Mouse (Mus musculus): Measurements from ENCODE around the gene Fars2.
"Not testable (repeated sequence)": the region's sequence is repeated elsewhere in the genome, so short reads cannot be mapped to it uniquely, and the experiment has no call there.

The Fars2 gene

DNA sequence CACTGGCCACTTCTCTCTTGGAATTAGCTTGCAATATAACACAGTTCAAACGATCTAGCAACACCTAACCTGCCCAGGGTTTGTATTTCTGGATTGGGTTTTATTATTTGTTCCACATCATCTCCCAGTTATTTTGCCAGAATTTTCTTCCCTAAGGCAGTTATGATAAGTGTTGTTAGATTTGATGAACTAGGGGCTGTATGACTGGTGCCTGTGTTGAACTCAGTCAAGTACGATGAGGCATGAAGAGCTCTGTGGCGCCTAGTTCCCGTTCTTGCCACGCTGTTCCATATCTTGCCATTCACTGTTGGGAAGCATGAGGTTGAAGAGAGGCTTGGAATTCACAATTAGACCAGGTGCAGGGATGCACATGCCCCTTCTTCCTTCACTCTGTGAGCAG is 177.3 kb downstream of the Fars2 start:
- DNase-seq (ENCODE audit: low read depth), result no peak

DNA sequence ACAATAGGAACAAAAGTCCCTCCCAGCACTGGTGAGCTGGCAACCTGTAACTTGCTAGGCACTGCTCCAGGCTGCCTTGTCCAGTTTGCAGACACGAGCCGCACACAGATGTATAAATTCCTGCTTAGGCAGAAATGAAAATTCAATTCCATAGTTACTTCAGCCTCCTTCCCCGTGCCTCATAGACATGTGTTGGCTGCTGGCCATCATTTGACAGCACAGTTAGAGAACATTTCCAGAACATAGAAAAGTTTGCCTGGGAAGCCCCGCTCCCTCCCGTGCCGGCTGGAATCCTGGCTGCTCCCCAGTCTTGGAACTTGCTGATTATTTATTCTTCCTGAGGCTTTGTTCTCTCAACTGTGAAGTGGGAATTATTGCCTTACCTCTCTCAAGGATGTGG is 178.6 kb downstream of the Fars2 start:
- no peak for DNase-seq (ENCODE audit: low read depth)

- no peak for DNase-seq (ENCODE audit: low read depth)
Observed at GRCm38 (mm10) chr13:36296574-36296973, 179.4 kb downstream of the Fars2 start.

GRCm38 (mm10) chr13:36297950-36298781 is 181.0 kb downstream of the Fars2 start:
- no peak for DNase-seq (ENCODE audit: low read depth)

DNA sequence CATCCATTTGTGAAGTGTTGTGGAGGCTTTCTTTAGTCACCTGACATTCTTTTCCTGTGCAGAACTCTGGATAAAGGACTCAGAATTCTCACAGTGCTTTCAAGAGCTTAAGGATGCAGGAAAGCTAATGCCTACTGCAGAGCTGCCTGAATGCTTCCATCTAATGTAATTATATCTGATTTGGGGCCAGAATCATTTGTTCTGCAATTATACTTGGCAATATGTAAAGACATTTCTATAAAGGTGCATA is 181.5 kb downstream of the Fars2 start:
- no peak for DNase-seq (ENCODE audit: low read depth)

- no peak for DNase-seq (ENCODE audit: low read depth)
Observed at GRCm38 (mm10) chr13:36302770-36303169, 185.6 kb downstream of the Fars2 start.

DNA sequence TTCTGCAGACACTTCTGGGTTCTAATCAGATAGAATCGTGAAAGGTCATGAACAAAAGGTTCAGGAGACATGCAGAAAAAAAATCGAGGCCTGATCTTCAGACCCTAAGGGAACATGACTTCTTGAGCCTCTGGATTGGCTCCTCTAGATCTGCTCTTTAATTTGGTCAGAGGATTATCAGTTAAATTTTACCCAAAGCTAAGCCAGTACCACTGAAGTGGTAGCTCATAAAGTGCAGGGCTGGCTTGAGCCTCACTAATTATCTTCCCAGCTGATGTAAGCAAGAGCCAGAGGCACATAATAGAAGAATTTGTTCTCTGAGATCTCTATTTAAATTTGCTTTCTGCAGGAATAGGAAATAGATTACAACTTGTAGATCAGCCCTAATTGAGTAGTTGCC is 188.1 kb downstream of the Fars2 start:
- DNase-seq (ENCODE audit: low read depth), result no peak

GRCm38 (mm10) chr13:36307386-36307785 is 190.2 kb downstream of the Fars2 start:
- no peak for DNase-seq (ENCODE audit: low read depth)

GRCm38 (mm10) chr13:36309160-36309559 is 191.9 kb downstream of the Fars2 start:
- no peak for DNase-seq (ENCODE audit: low read depth)

DNA sequence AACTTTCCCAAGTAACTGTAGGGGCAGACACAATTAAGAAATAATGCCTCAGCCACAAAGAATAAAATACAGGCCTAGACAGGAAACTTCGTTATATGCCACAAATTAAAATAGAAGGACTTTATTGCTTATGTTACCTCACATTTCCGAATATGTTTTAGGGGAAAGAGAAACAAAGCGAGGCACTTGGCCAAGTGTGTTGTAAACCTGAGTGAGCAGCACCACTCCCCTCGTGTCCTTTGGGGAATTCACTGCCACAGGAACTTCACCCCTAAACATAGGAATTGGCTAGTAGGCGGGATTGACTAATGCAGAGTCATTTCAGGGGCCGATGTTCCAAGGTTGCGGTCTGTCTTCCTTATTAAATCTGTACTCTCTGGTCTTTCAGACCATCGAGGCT is 197.0 kb downstream of the Fars2 start:
- DNase-seq (ENCODE audit: low read depth), result no peak

- peak; percentile 12 for DNase-seq (ENCODE audit: low read depth)
Observed at GRCm38 (mm10) chr13:36314860-36315800, 197.9 kb downstream of the Fars2 start.

DNA sequence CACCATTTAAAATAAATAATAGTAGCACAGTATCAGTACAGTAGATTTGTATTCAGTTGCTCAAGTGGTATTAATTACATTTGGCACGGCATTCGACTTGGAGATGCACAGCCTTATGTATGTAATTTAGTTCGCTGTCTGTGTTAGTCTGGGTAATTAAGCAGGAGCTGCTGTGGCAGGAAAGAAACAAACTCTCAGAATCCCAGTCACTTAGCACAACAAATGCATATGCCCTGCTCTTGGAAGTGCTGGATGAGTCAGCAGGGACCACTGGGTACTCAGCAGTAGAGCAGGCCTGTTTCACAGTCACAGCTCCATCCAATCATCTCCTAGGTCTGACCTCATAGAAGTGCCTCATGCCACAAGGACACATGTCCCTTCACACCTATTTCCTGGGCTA is 200.6 kb downstream of the Fars2 start:
- DNase-seq (ENCODE audit: low read depth), result no peak

GRCm38 (mm10) chr13:36324624-36325023 is 207.4 kb downstream of the Fars2 start:
- no peak for DNase-seq (ENCODE audit: low read depth)

DNA sequence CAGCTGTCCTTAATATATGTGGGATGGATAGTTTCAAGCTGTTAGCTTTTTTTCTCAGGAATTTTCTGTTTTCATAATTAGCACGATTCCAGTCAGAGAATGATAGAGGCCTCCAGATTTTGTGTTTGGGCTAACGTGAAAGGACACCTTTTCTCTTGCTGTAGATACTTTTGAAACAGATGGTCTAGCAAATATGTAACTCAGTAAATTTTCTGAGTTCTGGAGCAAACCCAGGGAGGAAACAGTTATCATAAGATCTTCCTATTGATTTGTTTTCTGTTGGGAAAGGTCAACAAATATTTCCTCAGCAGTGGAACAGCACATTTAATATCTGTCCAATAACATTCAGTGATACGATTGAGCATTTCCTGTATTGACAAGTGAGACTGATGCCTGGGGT is 209.3 kb downstream of the Fars2 start:
- DNase-seq (ENCODE audit: low read depth), result no peak

DNA sequence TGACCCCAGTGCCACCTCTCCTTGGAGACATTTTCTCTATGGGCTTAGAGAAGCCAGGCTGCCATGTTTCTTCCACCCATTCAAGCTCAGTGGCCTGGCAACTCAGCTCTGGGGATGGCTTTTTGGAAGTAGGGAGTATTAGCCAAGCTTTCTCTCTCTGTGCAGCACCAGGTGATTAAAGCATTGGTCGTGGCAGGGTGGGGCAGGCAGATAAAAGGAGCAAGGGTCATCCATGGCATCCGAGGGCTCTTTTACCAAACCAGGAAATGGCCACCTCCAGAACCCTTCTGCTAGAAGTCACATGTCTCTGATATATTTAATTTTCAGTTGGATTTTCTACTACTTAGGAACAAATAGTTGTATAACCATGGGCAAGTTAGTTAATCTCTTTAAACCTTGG is 212.7 kb downstream of the Fars2 start:
- no peak for DNase-seq (ENCODE audit: low read depth)

DNA sequence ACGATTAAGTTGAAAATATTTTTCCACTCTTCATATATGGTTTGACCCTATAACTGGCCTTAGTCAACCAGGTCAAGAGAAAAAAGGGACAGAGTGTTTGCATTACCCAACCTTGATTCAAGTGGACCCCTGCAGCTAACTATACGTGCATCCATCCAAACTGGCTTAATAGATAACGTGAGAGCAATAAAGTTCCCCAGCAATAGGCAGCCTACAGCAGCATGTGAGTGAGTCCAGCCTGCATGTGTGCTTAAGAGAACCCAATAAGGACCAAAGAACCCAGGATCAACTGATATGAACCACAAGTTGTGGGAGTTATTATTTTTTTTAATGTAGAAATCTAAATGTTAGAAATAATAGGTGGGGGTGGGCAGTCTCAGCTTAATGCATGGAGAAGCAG is 213.3 kb downstream of the Fars2 start:
- DNase-seq (ENCODE audit: low read depth), result no peak

DNA sequence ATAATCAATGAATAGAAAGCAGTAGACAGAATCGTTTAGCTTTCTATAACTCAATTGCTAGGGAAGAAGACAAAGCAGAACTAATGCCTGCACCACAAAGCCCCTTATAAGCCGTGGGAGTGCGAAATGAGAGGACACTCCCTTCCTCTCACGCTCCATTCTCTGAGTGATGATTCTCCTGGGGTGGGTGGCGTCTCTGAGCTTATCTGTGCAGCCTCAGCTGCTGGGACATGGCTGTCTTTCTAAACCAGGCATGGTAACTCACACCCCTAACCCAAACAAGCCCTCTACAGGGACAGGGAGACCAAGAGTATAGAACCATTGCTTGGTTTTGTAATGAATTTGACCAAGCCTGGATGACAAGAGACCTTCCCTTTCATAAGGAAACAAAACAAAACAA is 217.5 kb downstream of the Fars2 start:
- DNase-seq (ENCODE audit: low read depth), result no peak

GRCm38 (mm10) chr13:36351529-36351928 is 234.3 kb downstream of the Fars2 start:
- DNase-seq (ENCODE audit: low read depth), result no peak

- no peak for DNase-seq (ENCODE audit: low read depth)
Observed at GRCm38 (mm10) chr13:36357469-36357868, 240.3 kb downstream of the Fars2 start.

GRCm38 (mm10) chr13:36361419-36361818 is 244.2 kb downstream of the Fars2 start:
- no peak for DNase-seq (ENCODE audit: low read depth)

DNA sequence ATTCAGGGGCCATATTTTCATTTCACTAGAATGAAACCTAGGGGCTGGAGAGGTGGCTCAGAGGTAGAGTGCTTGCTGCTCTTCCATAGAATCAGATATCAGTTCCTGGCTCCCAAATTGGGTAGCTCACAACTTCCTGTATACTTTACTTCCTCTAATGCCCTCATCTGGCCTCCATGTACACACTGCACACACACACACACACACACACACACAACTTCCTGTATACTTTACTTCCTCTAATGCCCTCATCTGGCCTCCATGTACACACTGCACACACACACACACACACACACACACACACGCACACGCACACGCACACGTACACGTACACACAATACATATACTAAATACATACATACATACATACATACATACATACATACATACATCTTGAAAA is 248.5 kb downstream of the Fars2 start:
- not testable (repeated sequence) for DNase-seq (ENCODE audit: low read depth)

GRCm38 (mm10) chr13:36366304-36366703 is 249.1 kb downstream of the Fars2 start:
- no peak for DNase-seq (ENCODE audit: low read depth)

DNA sequence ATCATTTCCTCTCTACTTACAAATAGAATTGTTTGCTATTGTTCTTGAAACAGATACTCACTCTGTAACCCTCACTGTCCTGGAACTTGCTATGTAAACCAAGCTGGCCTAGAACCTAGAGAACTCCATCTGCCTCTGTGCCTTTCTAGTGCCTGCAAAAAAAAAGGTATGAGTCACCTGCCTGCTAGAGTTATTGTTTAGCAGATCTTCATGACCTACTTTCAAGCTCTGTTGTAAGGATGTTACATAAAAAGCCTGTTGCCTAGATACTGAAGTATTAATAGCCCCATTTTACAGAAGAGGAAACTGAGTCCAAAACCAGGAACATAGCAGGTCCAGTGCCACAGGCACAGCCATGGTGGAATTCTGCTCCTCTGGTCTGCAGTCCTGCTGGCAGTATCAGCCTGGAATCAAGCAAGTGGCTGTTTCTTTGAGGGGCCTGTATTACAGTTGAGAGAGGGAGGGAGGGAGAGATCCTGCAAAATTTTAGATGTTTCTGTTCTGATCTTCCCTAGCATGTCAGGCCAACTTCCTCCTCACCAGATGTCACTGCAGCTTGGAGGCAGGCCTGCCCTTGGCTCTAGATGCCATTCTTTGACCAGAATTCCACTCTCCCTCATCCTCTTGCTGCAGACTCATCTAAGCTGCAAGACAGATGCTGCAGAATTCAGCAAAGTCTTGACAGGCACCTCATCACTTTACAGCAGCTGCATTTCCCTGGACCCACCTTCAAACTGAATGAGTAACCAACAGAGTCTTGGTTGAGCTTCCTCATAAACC is 250.7 kb downstream of the Fars2 start:
- no peak for DNase-seq (ENCODE audit: low read depth)
